Mouse (Mus musculus): ENCODE measurements around the gene Uap1. TPM values are rescaled to one million over a fixed set of nuclear protein-coding genes. Genes with fewer than 3 reads are reported as not detected.

Gene Uap1
- polyA plus RNA-seq, 1 experiment = 16.1 TPM

DNA sequence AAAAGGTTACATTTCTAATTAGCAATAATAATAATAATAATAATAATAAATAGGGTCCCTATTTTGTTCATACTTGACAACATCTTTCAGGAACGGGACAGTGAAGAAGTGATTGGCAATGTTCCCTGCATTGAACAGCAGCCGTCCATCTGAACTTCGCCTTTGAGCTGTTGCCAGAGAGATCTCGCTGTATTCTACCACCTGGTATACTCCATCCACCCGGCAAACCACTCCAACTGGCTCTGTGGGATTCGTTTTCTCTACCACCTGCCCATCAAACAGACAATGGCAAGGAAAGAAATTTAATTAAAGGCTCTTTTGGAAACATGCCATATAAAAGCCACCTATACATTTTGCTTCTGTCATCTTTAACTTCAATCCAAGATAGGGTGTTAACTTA is 23.9 kb downstream of the Uap1 start:
- no peak for DNase-seq
- H3K36me3 ChIP-seq (ENCODE audit: control insufficient read depth, insufficient read depth, low read length) = peaks cover 4% of the 10 kb centered on the region; the same call in 1 of the 2 replicates
- H3K4me3 ChIP-seq (ENCODE audit: control insufficient read depth, insufficient read depth, low read length) = no peak overlapping the region
- H3K27ac ChIP-seq (ENCODE audit: control insufficient read depth, insufficient read depth, low read length) = no peak overlapping the region
- 95% methylated on average over 6 of the region's 6 CpGs for WGBS
- no peaks in the 10 kb centered on the region for H3K4me1 ChIP-seq (replicated peaks; ENCODE audit: control insufficient read depth, insufficient read depth, low read length)
- TF ChIP-seq CTCF (IDR thresholded peaks at IDR 0.05; ENCODE audit: borderline replicate concordance, control insufficient read depth, extremely low read depth, insufficient read depth, low read length, poor library complexity) (no peak), POLR2A (IDR thresholded peaks at IDR 0.05; ENCODE audit: control insufficient read depth, extremely low read depth, insufficient read depth, low read length, poor library complexity) (no peak)
- H3K27me3 ChIP-seq (ENCODE audit: control insufficient read depth, insufficient read depth, low read length) = no peaks in the 10 kb centered on the region

DNA sequence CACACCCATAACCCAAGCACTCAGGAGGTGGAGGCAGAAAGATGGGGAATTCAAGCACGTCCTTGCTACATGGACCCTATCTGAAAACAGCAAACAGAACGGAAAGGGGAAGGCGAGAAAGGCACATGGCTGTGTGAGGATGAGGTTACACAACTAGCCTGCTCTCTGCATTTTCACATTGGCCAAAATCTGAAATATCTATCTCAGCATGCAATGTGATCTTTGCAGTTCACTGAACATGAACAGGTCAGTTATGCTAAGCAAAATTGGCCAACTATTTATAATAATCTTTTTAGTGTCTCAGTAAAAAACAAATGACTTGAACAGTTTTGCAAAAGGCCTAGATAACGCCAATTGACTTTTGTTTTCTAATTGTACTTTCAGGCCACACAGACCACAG is 25.0 kb downstream of the Uap1 start:
- 90% methylated on average over 4 of the region's 4 CpGs for WGBS
- DNase-seq = no peak
- Histone ChIP-seq H3K36me3 (ENCODE audit: control insufficient read depth, insufficient read depth, low read length) (peaks cover 4% of the 10 kb centered on the region; the same call in 1 of the 2 replicates), H3K27me3 (ENCODE audit: control insufficient read depth, insufficient read depth, low read length) (no peaks in the 10 kb centered on the region), H3K27ac (ENCODE audit: control insufficient read depth, insufficient read depth, low read length) (no peak overlapping the region), H3K4me1 (replicated peaks; ENCODE audit: control insufficient read depth, insufficient read depth, low read length) (no peaks in the 10 kb centered on the region), H3K4me3 (ENCODE audit: control insufficient read depth, insufficient read depth, low read length) (no peak overlapping the region)
- TF ChIP-seq CTCF (IDR thresholded peaks at IDR 0.05; ENCODE audit: borderline replicate concordance, control insufficient read depth, extremely low read depth, insufficient read depth, low read length, poor library complexity) (no peak), POLR2A (IDR thresholded peaks at IDR 0.05; ENCODE audit: control insufficient read depth, extremely low read depth, insufficient read depth, low read length, poor library complexity) (no peak)

DNA sequence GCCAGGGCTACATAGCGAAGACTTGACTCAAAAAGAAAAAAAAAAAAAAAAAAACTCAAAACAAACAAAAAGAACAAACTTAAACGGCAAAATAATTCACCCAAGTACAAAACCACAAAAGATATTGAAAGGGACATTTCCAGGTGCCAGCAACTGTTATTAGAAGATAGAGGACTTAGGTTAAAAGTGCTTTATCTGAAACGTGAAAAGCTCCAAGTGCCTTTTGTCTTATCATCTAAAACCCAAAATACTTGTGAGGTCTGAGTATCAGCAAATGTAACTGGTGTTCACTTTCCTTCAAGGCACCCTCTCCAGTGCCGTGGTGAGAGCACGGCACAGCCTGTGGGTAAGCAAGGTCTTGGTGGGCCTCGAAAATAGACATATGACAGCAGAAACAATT is 26.2 kb downstream of the Uap1 start:
- Histone ChIP-seq H3K4me3 (ENCODE audit: control insufficient read depth, insufficient read depth, low read length) (no peak overlapping the region), H3K4me1 (replicated peaks; ENCODE audit: control insufficient read depth, insufficient read depth, low read length) (no peaks in the 10 kb centered on the region), H3K36me3 (ENCODE audit: control insufficient read depth, insufficient read depth, low read length) (peaks cover 4% of the 10 kb centered on the region; the same call in 1 of the 2 replicates), H3K27me3 (ENCODE audit: control insufficient read depth, insufficient read depth, low read length) (no peaks in the 10 kb centered on the region), H3K27ac (ENCODE audit: control insufficient read depth, insufficient read depth, low read length) (no peak overlapping the region)
- 90% methylated on average over 6 of the region's 6 CpGs for WGBS
- no peak for DNase-seq
- TF ChIP-seq POLR2A (IDR thresholded peaks at IDR 0.05; ENCODE audit: control insufficient read depth, extremely low read depth, insufficient read depth, low read length, poor library complexity) (no peak), CTCF (IDR thresholded peaks at IDR 0.05; ENCODE audit: borderline replicate concordance, control insufficient read depth, extremely low read depth, insufficient read depth, low read length, poor library complexity) (no peak)

DNA sequence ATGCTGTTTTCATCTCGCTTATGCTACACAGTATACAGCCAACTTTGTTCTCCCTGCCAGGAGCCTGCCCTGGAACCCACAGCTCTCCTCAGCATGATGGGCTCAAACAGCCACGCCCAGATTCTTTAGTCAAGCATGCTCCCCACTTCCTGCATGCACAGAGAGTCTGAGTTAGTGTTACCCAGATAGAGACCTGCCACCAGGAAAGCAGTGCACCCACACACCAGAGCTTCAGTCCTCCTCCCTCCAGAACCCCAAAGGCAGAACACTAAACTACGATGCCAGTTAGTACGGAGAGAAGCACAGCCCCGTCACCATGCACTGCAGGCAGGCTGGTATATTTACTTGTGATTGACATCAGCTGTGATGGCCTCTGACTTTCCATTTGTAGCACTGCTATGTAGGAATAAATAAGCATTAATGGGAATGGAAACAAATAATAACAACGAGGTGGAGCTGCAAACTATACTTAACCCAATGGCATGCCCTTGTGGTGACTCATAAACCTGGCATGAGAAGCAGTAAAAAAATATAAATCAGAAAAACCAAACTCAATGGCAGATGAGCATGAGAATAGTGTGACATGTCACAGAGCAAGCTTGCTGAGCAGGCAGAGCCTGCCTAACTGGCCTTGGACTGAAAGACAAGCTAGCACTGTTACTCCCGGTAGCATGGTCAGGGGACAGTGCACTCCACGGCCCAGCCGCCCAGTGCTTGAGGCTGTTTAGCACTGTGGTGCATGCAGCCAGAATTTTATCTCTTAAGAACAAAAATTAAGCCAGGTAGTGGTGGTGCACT is 26.9 kb downstream of the Uap1 start:
- no peak overlapping the region for H3K27ac ChIP-seq (ENCODE audit: control insufficient read depth, insufficient read depth, low read length)
- no peaks in the 10 kb centered on the region for H3K4me1 ChIP-seq (replicated peaks; ENCODE audit: control insufficient read depth, insufficient read depth, low read length)
- peaks cover 4% of the 10 kb centered on the region; the same call in 1 of the 2 replicates for H3K36me3 ChIP-seq (ENCODE audit: control insufficient read depth, insufficient read depth, low read length)
- H3K4me3 ChIP-seq (ENCODE audit: control insufficient read depth, insufficient read depth, low read length) = no peak overlapping the region
- H3K27me3 ChIP-seq (ENCODE audit: control insufficient read depth, insufficient read depth, low read length) = no peaks in the 10 kb centered on the region
- no peak for TF ChIP-seq POLR2A (IDR thresholded peaks at IDR 0.05; ENCODE audit: control insufficient read depth, extremely low read depth, insufficient read depth, low read length, poor library complexity)
- peak; percentile 23 for DNase-seq
- 80% methylated on average over 9 of the region's 9 CpGs for WGBS

DNA sequence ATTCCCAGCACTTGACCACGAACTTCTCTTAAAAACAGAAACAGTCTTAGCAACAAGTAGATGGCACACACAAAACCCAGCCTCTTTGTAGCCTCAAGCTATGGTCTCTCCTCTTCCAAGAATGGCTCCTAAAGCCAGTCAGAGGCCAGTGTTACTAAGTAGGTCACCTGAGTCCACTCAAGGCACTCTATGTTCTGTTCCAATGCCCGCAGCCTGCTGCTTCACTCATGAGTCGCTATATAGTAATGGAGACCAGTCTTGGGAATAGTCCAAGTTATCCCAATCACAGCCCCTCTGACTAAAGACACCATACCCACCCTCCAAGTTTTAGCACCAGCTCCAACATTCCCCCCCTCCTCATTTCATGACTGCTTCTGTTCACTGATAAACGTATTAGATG is 29.2 kb downstream of the Uap1 start:
- TF ChIP-seq CTCF (IDR thresholded peaks at IDR 0.05; ENCODE audit: borderline replicate concordance, control insufficient read depth, extremely low read depth, insufficient read depth, low read length, poor library complexity) (no peak), POLR2A (IDR thresholded peaks at IDR 0.05; ENCODE audit: control insufficient read depth, extremely low read depth, insufficient read depth, low read length, poor library complexity) (no peak)
- Histone ChIP-seq H3K4me1 (replicated peaks; ENCODE audit: control insufficient read depth, insufficient read depth, low read length) (no peaks in the 10 kb centered on the region), H3K27ac (ENCODE audit: control insufficient read depth, insufficient read depth, low read length) (no peak overlapping the region), H3K27me3 (ENCODE audit: control insufficient read depth, insufficient read depth, low read length) (no peaks in the 10 kb centered on the region), H3K36me3 (ENCODE audit: control insufficient read depth, insufficient read depth, low read length) (peaks cover 4% of the 10 kb centered on the region; the same call in 1 of the 2 replicates), H3K4me3 (ENCODE audit: control insufficient read depth, insufficient read depth, low read length) (no peak overlapping the region)
- DNase-seq = no peak
- 94% methylated on average over 4 of the region's 4 CpGs for WGBS

DNA sequence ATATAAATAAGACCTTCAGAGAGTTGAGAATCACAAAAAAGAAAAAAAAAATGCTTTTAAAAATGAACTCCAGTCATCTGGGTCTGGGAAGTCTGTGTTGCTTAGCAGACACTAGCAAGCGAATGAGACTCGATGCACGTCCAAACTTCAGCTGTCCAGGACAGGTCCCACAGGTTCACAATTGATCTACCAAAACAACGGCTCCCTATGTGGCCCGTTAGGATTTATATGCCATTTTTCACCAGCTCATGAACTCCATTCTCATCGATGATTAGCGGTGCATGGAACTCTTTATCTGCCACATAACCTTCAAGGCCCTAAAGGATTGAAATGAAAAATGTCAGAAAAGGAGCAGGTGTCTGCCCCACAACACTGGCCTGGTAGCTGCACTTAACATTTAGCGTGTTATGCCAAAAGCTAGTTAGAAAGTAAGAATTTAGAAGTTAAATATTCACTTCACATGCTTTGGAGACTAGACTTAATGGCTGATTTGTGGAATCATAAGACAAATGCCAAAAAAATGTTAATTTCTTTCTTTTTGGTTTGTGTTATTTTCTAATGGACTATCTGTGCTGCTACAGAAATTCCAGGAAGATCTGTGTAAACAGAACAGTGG is 32.4 kb downstream of the Uap1 start:
- TF ChIP-seq CTCF (IDR thresholded peaks at IDR 0.05; ENCODE audit: borderline replicate concordance, control insufficient read depth, extremely low read depth, insufficient read depth, low read length, poor library complexity) (no peak), POLR2A (IDR thresholded peaks at IDR 0.05; ENCODE audit: control insufficient read depth, extremely low read depth, insufficient read depth, low read length, poor library complexity) (no peak)
- no peak for DNase-seq
- 97% methylated on average over 8 of the region's 8 CpGs for WGBS
- Histone ChIP-seq H3K36me3 (ENCODE audit: control insufficient read depth, insufficient read depth, low read length) (no peaks in the 10 kb centered on the region), H3K27ac (ENCODE audit: control insufficient read depth, insufficient read depth, low read length) (no peak overlapping the region), H3K27me3 (ENCODE audit: control insufficient read depth, insufficient read depth, low read length) (no peaks in the 10 kb centered on the region), H3K4me1 (replicated peaks; ENCODE audit: control insufficient read depth, insufficient read depth, low read length) (no peaks in the 10 kb centered on the region), H3K4me3 (ENCODE audit: control insufficient read depth, insufficient read depth, low read length) (no peak overlapping the region)
